14 mouse cellular contexts compared by ENCODE assay signal in the genomic region with DNA sequence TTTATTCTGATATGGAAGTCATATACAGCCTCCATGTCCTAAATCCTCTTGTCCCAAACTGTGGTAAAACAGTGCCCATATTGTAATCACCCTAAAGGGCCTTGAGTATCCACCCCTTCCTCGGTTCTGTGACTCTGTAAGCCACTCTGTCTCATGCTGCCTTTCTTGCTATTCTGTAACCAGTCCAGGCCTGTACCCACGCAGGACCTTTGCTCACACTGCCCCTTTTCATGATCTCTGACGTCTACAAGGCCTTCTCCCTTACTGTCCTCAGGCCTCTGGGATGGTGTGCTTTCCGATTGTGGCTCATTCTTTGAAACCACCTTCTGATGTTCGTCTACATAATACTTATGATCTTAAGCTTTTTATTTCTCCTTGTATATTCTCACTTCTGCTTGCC. TPM values are rescaled to one million over a fixed set of nuclear protein-coding genes. Genes with fewer than 3 reads are reported as not detected.
DNase-seq lines count a peak whose midpoint lies in the region; ATAC-seq and TF ChIP-seq lines count a peak whose summit lies in the region.
"Had no signal": no experiment of that assay in that cellular context is flagged by ENCODE, and none has a peak within 500 bp of the region (broad histone marks: within the 10 kb centered on the region; RNA-seq: fewer than 3 reads in every experiment).

No protein-coding gene starts in this region.

- 82% methylated on average over 5 of the region's 5 CpGs for WGBS in kidney, embryonic 14.5 days
- WGBS in lung, embryonic 14.5 days: 76% methylated on average over 5 of the region's 5 CpGs

- H3K36me3 ChIP-seq in kidney, embryonic 14.5 days (ENCODE audit: control insufficient read depth, insufficient read depth, low read length): 0 out of 2 replicates have a peak, but pooled peaks cover 3% of the 10 kb centered on the region
- no peaks in the 10 kb centered on the region for H3K36me3 ChIP-seq in lung, embryonic 14.5 days (ENCODE audit: insufficient read depth)
- H3K36me3 ChIP-seq: embryonic facial prominence, embryonic 15.5 days had no signal

- no peak overlapping the region for H3K27ac ChIP-seq in kidney, embryonic 14.5 days (ENCODE audit: low read depth, low read length)
- no peak overlapping the region for H3K27ac ChIP-seq in lung, embryonic 14.5 days (ENCODE audit: low read depth)
- no peak overlapping the region for H3K27ac ChIP-seq in layer of hippocampus, adult 2 months
- H3K27ac ChIP-seq: embryonic facial prominence, embryonic 15.5 days; heart, embryonic 10.5 days; hindbrain, embryonic 10.5 days; liver, embryonic 14.5 days had no signal

- H3K9ac ChIP-seq in kidney, embryonic 14.5 days (ENCODE audit: low read depth, low read length): no peak overlapping the region
- no peak overlapping the region for H3K9ac ChIP-seq in lung, embryonic 14.5 days
- H3K9ac ChIP-seq: embryonic facial prominence, embryonic 15.5 days had no signal

- no peak overlapping the region for H3K4me3 ChIP-seq in kidney, embryonic 14.5 days (ENCODE audit: low read length)
- H3K4me3 ChIP-seq in lung, embryonic 14.5 days (ENCODE audit: low read depth, low read length): no peak overlapping the region
- H3K4me3 ChIP-seq in layer of hippocampus, adult 2 months: no peak overlapping the region; the same call in 1 of the 2 replicates

- peak; percentile 32 for DNase-seq in kidney, adult 11 months
- DNase-seq in lung, embryonic 14.5 days: no peak
- no peak for DNase-seq in lung, postnatal 10 days
- DNase-seq in adipocyte (ENCODE audit: low spot score): peak; percentile 21
- peak; percentile 9 for DNase-seq in kidney, postnatal 14 days
- DNase-seq in layer of hippocampus, adult 2 months (ENCODE audit: low spot score in 2 of 2): no peak
- no peak for DNase-seq in heart, postnatal 10 days
- DNase-seq: cerebellum, adult 11 months; gastrocnemius, postnatal 25 days had no signal

- no peaks in the 10 kb centered on the region for H3K9me3 ChIP-seq in kidney, embryonic 14.5 days (ENCODE audit: control insufficient read depth, low read length)
- no peaks in the 10 kb centered on the region for H3K9me3 ChIP-seq in lung, embryonic 14.5 days (ENCODE audit: low read depth, low read length)
- H3K9me3 ChIP-seq: embryonic facial prominence, embryonic 15.5 days; heart, embryonic 10.5 days; hindbrain, embryonic 10.5 days had no signal

- H3K4me1 ChIP-seq in kidney, embryonic 14.5 days (ENCODE audit: control insufficient read depth, insufficient read depth, low read length): 0 out of 2 replicates have a peak, but pooled peaks cover 6% of the 10 kb centered on the region
- peaks cover 6% of the 10 kb centered on the region; the same call in 1 of the 2 replicates for H3K4me1 ChIP-seq in lung, embryonic 14.5 days (ENCODE audit: insufficient read depth)

- ATAC-seq in kidney, embryonic 14.5 days (ENCODE audit: low FRiP score, low TSS enrichment): no peak
- no peak for ATAC-seq in lung, embryonic 14.5 days (ENCODE audit: insufficient read depth)

- H3K27me3 ChIP-seq in kidney, embryonic 14.5 days (ENCODE audit: control insufficient read depth, insufficient read depth, low read length): no peaks in the 10 kb centered on the region
- H3K27me3 ChIP-seq in lung, embryonic 14.5 days (ENCODE audit: insufficient read depth, low read length): no peaks in the 10 kb centered on the region
- H3K27me3 ChIP-seq: embryonic facial prominence, embryonic 15.5 days had no signal

- no peak for TF ChIP-seq CTCF in lung, embryonic 14.5 days (IDR thresholded peaks at IDR 0.05; ENCODE audit: low read depth)
- TF ChIP-seq CTCF in layer of hippocampus, adult 2 months (conservative IDR thresholded peaks at IDR 0.05): no peak

- no peak overlapping the region for H3K4me2 ChIP-seq in kidney, embryonic 14.5 days (replicated peaks; ENCODE audit: low read depth, low read length)
- peak overlapping the region; percentile 65; the same call in 1 of the 2 replicates for H3K4me2 ChIP-seq in lung, embryonic 14.5 days

- intact Hi-C loops in heart, postnatal 10 days (cut with DNase I): loop anchor here (5.0 kb wide), 1 partner anchor 726 kb away; a partner anchor contains a TSS

RNA-seq across cellular contexts. Expression of a gene that starts 1.4 kb away (rescaled TPM):
- 48.0 and 64.8 TPM in 2 replicates for polyA plus RNA-seq in kidney, embryonic 14.5 days (2014; fragmentation: Nextera tagmentation; extraction: Ambion mirVana)
- polyA plus RNA-seq in lung, embryonic 14.5 days (2014; fragmentation: Nextera tagmentation; extraction: Ambion mirVana): 61.7 and 61.9 TPM in 2 replicates
- total RNA-seq in layer of hippocampus, adult 2 months (2021): 100 to 1,000 TPM; 158 TPM
- 10 to 100 TPM; 38.3 to 42.5 TPM for total RNA-seq in heart, postnatal 10 days (2021)

Comparison
In these comparisons a context has a peak if more than half of its experiments do, and no peak if none do; other contexts are left out.
1. DNase-seq: peak in kidney, adult 11 months (single experiment), adipocyte (single experiment) and kidney, postnatal 14 days (single experiment); none in lung, embryonic 14.5 days (single experiment), lung, postnatal 10 days (single experiment), layer of hippocampus, adult 2 months (0 of 2) and heart, postnatal 10 days (0 of 2).